Mouse (Mus musculus): ENCODE measurements around the gene Fgf9. TPM values are rescaled to one million over a fixed set of nuclear protein-coding genes. Genes with fewer than 3 reads are reported as not detected.

The Fgf9 gene
- 20.8 and 21.0 TPM in 2 replicates for polyA plus RNA-seq (2015; fragmentation: Nextera tagmentation; extraction: Ambion mirVana)

GRCm38 (mm10) chr14:58070481-58071119, at the start of gene Fgf9:
Fgf9 (plus strand) TSS chr14:58070547.
- Histone ChIP-seq H3K36me3 (replicated peaks) (no peaks in the 10 kb centered on the region), H3K4me1 (peaks cover 45% of the 10 kb centered on the region), H3K9ac (peak within 1 kb of the TSS; percentile 51), H3K27ac (peak within 1 kb of the TSS; percentile 66; the same call in 1 of the 2 replicates), H3K9me3 (no peaks in the 10 kb centered on the region), H3K4me2 (peak within 1 kb of the TSS; percentile 97), H3K27me3 (replicated peaks) (peaks cover 33% of the 10 kb centered on the region), H3K4me3 (peak within 1 kb of the TSS; percentile 84)
- 0 out of 2 replicates have a peak, but pooled peaks have one; percentile 0 for ATAC-seq (replicated peaks)
- under 1% methylated on average over 33 of the region's 33 CpGs for WGBS

GRCm38 (mm10) chr14:58034567-58034966, 35.8 kb upstream of the Fgf9 start:
- H3K4me3 ChIP-seq, result no peak overlapping the region
- H3K4me1 ChIP-seq, result no peaks in the 10 kb centered on the region
- ATAC-seq (replicated peaks), result no peak
- H3K9me3 ChIP-seq, result no peaks in the 10 kb centered on the region
- no peak overlapping the region for H3K4me2 ChIP-seq
- H3K27me3 ChIP-seq (replicated peaks), result no peaks in the 10 kb centered on the region
- no peaks in the 10 kb centered on the region for H3K36me3 ChIP-seq (replicated peaks)
- 11% methylated on average over 8 of the region's 8 CpGs for WGBS
- H3K27ac ChIP-seq, result no peak overlapping the region
- H3K9ac ChIP-seq, result no peak overlapping the region

GRCm38 (mm10) chr14:58036174-58036573, 34.2 kb upstream of the Fgf9 start:
- WGBS, result 36% methylated on average over 6 of the region's 6 CpGs
- Histone ChIP-seq H3K36me3 (replicated peaks) (no peaks in the 10 kb centered on the region), H3K4me3 (no peak overlapping the region), H3K4me1 (no peaks in the 10 kb centered on the region), H3K9me3 (no peaks in the 10 kb centered on the region), H3K4me2 (no peak overlapping the region), H3K9ac (no peak overlapping the region), H3K27ac (no peak overlapping the region), H3K27me3 (replicated peaks) (no peaks in the 10 kb centered on the region)
- ATAC-seq (replicated peaks), result no peak; the same call in 1 of the 2 replicates

GRCm38 (mm10) chr14:58046639-58047284, 23.6 kb upstream of the Fgf9 start:
- no peaks in the 10 kb centered on the region for H3K27me3 ChIP-seq (replicated peaks)
- ATAC-seq (replicated peaks), result no peak
- no peaks in the 10 kb centered on the region for H3K36me3 ChIP-seq (replicated peaks)
- no peak overlapping the region for H3K9ac ChIP-seq
- H3K9me3 ChIP-seq, result no peaks in the 10 kb centered on the region
- no peak overlapping the region for H3K4me3 ChIP-seq
- no peak overlapping the region for H3K27ac ChIP-seq
- WGBS, result 85% methylated on average over 4 of the region's 4 CpGs
- H3K4me1 ChIP-seq, result no peaks in the 10 kb centered on the region
- H3K4me2 ChIP-seq, result no peak overlapping the region

GRCm38 (mm10) chr14:58050691-58051090, 19.7 kb upstream of the Fgf9 start:
- H3K27me3 ChIP-seq (replicated peaks), result no peaks in the 10 kb centered on the region
- no peaks in the 10 kb centered on the region for H3K4me1 ChIP-seq
- no peaks in the 10 kb centered on the region for H3K9me3 ChIP-seq
- no peak overlapping the region for H3K4me3 ChIP-seq
- WGBS, result 74% methylated on average over 5 of the region's 5 CpGs
- ATAC-seq (replicated peaks), result no peak
- H3K27ac ChIP-seq, result no peak overlapping the region
- no peak overlapping the region for H3K4me2 ChIP-seq
- no peaks in the 10 kb centered on the region for H3K36me3 ChIP-seq (replicated peaks)
- H3K9ac ChIP-seq, result no peak overlapping the region

GRCm38 (mm10) chr14:58067586-58067985, 2.8 kb upstream of the Fgf9 start:
- Histone ChIP-seq H3K4me1 (peaks cover 27% of the 10 kb centered on the region), H3K4me3 (no peak overlapping the region), H3K9ac (no peak overlapping the region), H3K9me3 (no peaks in the 10 kb centered on the region), H3K36me3 (replicated peaks) (no peaks in the 10 kb centered on the region), H3K27me3 (replicated peaks) (peaks cover 18% of the 10 kb centered on the region), H3K27ac (no peak overlapping the region), H3K4me2 (no peak overlapping the region)
- ATAC-seq (replicated peaks), result no peak
- WGBS, result 45% methylated on average over 2 of the region's 2 CpGs

GRCm38 (mm10) chr14:58068641-58069040, 1.7 kb upstream of the Fgf9 start:
- H3K4me1 ChIP-seq, result peaks cover 35% of the 10 kb centered on the region
- no peak overlapping the region for H3K4me3 ChIP-seq
- no peak for ATAC-seq (replicated peaks)
- no peaks in the 10 kb centered on the region for H3K36me3 ChIP-seq (replicated peaks)
- H3K27ac ChIP-seq, result no peak overlapping the region
- H3K9me3 ChIP-seq, result no peaks in the 10 kb centered on the region
- no peak overlapping the region for H3K4me2 ChIP-seq
- peaks cover 24% of the 10 kb centered on the region for H3K27me3 ChIP-seq (replicated peaks)
- WGBS, result 79% methylated on average over 1 of the region's 1 CpGs
- H3K9ac ChIP-seq, result no peak overlapping the region

GRCm38 (mm10) chr14:58069927-58070326, 420 bp upstream of the Fgf9 start:
- H3K4me3 ChIP-seq, result peak overlapping the region; percentile 84
- 1% methylated on average over 6 of the region's 6 CpGs for WGBS
- H3K27me3 ChIP-seq (replicated peaks), result peaks cover 33% of the 10 kb centered on the region
- peaks cover 45% of the 10 kb centered on the region for H3K4me1 ChIP-seq
- H3K9ac ChIP-seq, result peak overlapping the region; percentile 9; the same call in 1 of the 2 replicates
- no peaks in the 10 kb centered on the region for H3K36me3 ChIP-seq (replicated peaks)
- no peaks in the 10 kb centered on the region for H3K9me3 ChIP-seq
- H3K27ac ChIP-seq, result no peak overlapping the region
- ATAC-seq (replicated peaks), result no peak
- peak overlapping the region; percentile 97 for H3K4me2 ChIP-seq

GRCm38 (mm10) chr14:58071120-58071641, 834 bp downstream of the Fgf9 start:
- H3K4me1 ChIP-seq, result peaks cover 45% of the 10 kb centered on the region
- ATAC-seq (replicated peaks), result peak; percentile 5; the same call in 1 of the 2 replicates
- H3K9me3 ChIP-seq, result no peaks in the 10 kb centered on the region
- peak overlapping the region; percentile 84 for H3K4me3 ChIP-seq
- H3K9ac ChIP-seq, result peak overlapping the region; percentile 51
- under 1% methylated on average over 31 of the region's 31 CpGs for WGBS
- H3K36me3 ChIP-seq (replicated peaks), result no peaks in the 10 kb centered on the region
- peaks cover 33% of the 10 kb centered on the region for H3K27me3 ChIP-seq (replicated peaks)
- peak overlapping the region; percentile 66; the same call in 1 of the 2 replicates for H3K27ac ChIP-seq
- peak overlapping the region; percentile 97 for H3K4me2 ChIP-seq

- peaks cover 51% of the 10 kb centered on the region for H3K4me1 ChIP-seq
Measured at GRCm38 (mm10) chr14:58071830-58072770, 1.8 kb downstream of the Fgf9 start.

GRCm38 (mm10) chr14:58072771-58073501, 2.6 kb downstream of the Fgf9 start:
- under 1% methylated on average over 29 of the region's 29 CpGs for WGBS
- Histone ChIP-seq H3K27me3 (replicated peaks) (peaks cover 42% of the 10 kb centered on the region), H3K4me3 (peak overlapping the region; percentile 84), H3K27ac (no peak overlapping the region), H3K36me3 (replicated peaks) (no peaks in the 10 kb centered on the region), H3K9me3 (no peaks in the 10 kb centered on the region), H3K4me1 (peaks cover 51% of the 10 kb centered on the region), H3K9ac (peak overlapping the region; percentile 52), H3K4me2 (peak overlapping the region; percentile 97)
- no peak for ATAC-seq (replicated peaks)

More at GRCm38 (mm10) chr14:58071830-58072770, 1.8 kb downstream of the Fgf9 start:
- WGBS, result under 1% methylated on average over 85 of the region's 85 CpGs
- Histone ChIP-seq H3K9me3 (no peaks in the 10 kb centered on the region), H3K27ac (peak overlapping the region; percentile 66), H3K36me3 (replicated peaks) (no peaks in the 10 kb centered on the region), H3K4me2 (peak overlapping the region; percentile 97), H3K9ac (peak overlapping the region; percentile 52), H3K4me3 (peak overlapping the region; percentile 84), H3K27me3 (replicated peaks) (peaks cover 33% of the 10 kb centered on the region)
- peak; percentile 81 for ATAC-seq (replicated peaks)
